Mouse (Mus musculus) small intestine, adult 2 months (tissue): Measurements from ENCODE around the gene Snd1. TPM values are rescaled to one million over a fixed set of nuclear protein-coding genes. Genes with fewer than 3 reads are reported as not detected.

Experiments
- H3K27ac ChIP-seq: fragments of 200-500 bp; 2 replicates; pipeline ENCODE4 v1.5.1; 2012; ENCODE audit warnings: low read depth, low read length, control low read depth, inconsistent platforms; ENCODE audit not compliant: insufficient read depth
- H3K27me3 ChIP-seq: fragments of 200-500 bp; 2 replicates; pipeline ENCODE4 v1.6.1; 2012; ENCODE audit warnings: mild to moderate bottlenecking, moderate library complexity, low read length, inconsistent platforms; ENCODE audit not compliant: control insufficient read depth, insufficient read depth
- H3K36me3 ChIP-seq: fragments of 200-500 bp; 2 replicates; pipeline ENCODE4 v1.6.1; 2012; ENCODE audit warnings: mild to moderate bottlenecking, low read length, control low read depth, inconsistent platforms; ENCODE audit not compliant: control insufficient read depth, insufficient read depth
- H3K4me1 ChIP-seq: fragments of 200-500 bp; 2 replicates; pipeline ENCODE4 v1.6.1; 2012; ENCODE audit warnings: low read length, inconsistent platforms, mixed read lengths; ENCODE audit not compliant: control insufficient read depth, insufficient read depth, insufficient read length
- H3K4me3 ChIP-seq: fragments of 200-500 bp; 2 replicates; pipeline ENCODE4 v1.5.1; 2012; ENCODE audit warnings: low read depth, mild to moderate bottlenecking, control low read depth, inconsistent platforms, low read length, moderate library complexity
- CTCF ChIP-seq: fragments of 200-500 bp; IDR thresholded peaks from 2 replicates; pipeline ENCODE4 v1.5.1; 2012; ENCODE audit warnings: low read depth, mild to moderate bottlenecking, control low read depth, inconsistent platforms, low read length, moderate library complexity, mixed read lengths; ENCODE audit not compliant: insufficient replicate concordance, insufficient read length; ENCODE audit errors: extremely low read depth
- POLR2A ChIP-seq: fragments of 200-500 bp; IDR thresholded peaks from 2 replicates; pipeline ENCODE4 v1.6.1; 2012; ENCODE audit warnings: low read depth, mild to moderate bottlenecking, control low read depth, inconsistent platforms, low read length, moderate library complexity
- WGBS: fragments of 180-500 bp; shearing (Covaris S2); methylation state at CpG from one replicate; pipeline ENCODE4 v1.1.7; 2018; 5-methylcytosine and 5-hydroxymethylcytosine counted together
- polyA plus RNA-seq: library from polyadenylated mRNA; depleted of rRNA; stranded (reverse); fragments of >200 nt; gene quantifications from 2 replicates; pipeline ENCODE4 v1.2.3, GENCODE M21; 2012; rRNA removed

The Snd1 gene
- polyA plus RNA-seq, 1 experiment = 77.7 TPM

DNA sequence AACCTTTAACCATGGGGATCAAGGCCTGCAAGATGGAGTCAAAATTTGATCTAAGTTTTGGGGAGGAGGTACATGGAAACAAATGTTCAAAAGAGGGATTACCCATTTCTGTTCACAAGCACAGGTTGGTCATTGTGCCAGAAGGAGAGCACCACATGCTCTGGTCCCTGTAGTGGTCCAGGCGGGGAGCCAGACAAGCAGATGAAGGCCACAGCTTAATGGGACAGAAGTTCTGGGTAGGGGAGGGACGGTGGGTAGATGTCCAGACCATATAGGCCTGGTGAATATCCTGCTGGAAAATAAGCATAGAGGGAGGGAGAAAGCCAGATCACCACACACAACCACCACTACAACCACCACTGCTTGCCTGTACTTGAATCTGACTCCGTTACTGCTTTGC, 503.9 kb downstream of the Snd1 start:
- H3K27ac ChIP-seq = no peak overlapping the region
- no peaks in the 10 kb centered on the region for H3K4me1 ChIP-seq
- H3K36me3 ChIP-seq = no peaks in the 10 kb centered on the region
- H3K27me3 ChIP-seq = peaks cover 24% of the 10 kb centered on the region
- WGBS = 88% methylated on average over 3 of the region's 3 CpGs
- no peak overlapping the region for H3K4me3 ChIP-seq
- TF ChIP-seq CTCF (no peak), POLR2A (no peak)

DNA sequence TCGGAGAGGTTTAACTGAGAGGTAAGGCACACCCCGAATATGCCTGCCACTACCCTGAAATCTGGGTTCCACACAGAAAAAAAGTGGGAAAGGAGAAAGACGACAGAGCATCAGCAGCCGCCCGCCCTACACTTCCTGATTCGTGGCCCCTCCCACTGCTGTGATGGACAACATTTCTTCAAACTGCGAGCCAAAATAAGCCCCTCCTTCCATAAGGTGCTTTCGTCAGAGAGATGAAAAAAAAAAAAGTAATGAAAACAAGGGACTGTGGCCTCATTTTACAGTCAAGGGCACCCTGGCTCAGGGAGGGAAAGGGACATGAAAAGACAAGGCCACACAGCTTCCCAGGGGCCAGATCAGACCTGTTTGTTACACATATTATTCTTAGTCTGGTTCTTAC, 504.6 kb downstream of the Snd1 start:
- Histone ChIP-seq H3K27me3 (peaks cover 24% of the 10 kb centered on the region), H3K27ac (no peak overlapping the region), H3K4me1 (no peaks in the 10 kb centered on the region), H3K36me3 (no peaks in the 10 kb centered on the region), H3K4me3 (no peak overlapping the region)
- 60% methylated on average over 8 of the region's 8 CpGs for WGBS
- TF ChIP-seq CTCF (no peak), POLR2A (no peak)

DNA sequence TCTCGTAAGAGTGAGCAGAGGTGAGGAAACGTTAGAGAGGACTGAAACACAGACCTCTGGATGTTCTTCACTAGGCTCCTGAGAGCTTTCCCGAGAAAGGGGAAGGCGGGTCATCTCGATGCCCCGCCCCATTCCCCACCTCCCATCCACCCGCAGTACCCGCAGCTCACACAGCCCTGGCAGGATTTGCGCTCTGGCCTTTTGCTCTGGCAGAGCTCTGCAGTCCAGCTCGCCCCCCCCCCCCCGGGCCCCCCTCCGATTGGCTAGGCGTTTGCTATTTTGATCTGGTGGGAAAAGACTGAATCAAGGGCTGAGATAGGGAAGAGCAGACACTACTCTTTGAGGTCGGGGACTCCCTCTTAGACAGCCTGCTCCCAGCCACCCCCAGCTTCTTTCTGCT, 505.3 kb downstream of the Snd1 start:
- Histone ChIP-seq H3K4me3 (no peak overlapping the region), H3K36me3 (no peaks in the 10 kb centered on the region), H3K27ac (no peak overlapping the region), H3K27me3 (peaks cover 24% of the 10 kb centered on the region), H3K4me1 (no peaks in the 10 kb centered on the region)
- WGBS = 4% methylated on average over 14 of the region's 14 CpGs
- no peak for TF ChIP-seq POLR2A
- no peak for TF ChIP-seq CTCF

DNA sequence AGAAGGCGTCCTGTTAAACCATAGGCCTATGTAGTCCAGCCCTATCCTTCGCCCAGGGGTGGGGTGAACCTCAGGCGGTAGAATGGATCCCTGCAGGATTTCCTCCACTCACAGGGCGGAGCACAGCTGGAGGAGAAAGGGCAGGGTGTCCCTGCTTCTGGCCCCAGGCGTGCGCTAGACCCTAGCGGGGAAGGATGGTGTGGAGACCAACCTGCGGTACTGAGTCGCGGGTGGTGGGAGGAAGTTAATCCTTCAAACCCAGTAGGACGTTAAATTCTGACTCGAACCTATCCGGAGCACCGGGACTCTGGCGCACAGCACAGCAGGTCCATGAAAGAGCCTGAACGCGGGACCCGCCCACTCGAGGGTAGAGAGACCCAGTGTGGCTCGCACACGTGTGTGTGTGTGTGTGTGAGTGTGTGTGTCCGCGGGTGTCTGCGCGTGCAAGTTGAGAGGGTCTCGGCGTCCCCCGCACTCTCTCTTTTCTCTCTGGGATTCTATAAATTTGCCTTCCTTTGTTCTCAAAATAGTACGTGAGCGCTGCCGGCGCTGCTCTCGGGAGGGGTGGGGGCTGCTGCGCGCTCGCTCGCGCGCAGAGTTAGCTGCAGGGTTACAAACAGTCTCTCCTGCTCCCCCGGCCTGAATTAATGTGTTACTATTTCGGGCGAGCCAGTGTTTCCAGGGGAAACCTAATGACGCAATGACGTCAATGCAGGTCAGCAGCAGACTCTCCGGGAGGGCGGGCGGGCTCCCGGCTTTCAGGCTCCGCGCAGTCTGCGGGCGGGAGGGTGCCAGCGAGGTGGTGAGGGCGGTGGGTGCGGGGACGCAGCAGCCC, 506.0 kb downstream of the Snd1 start:
- H3K36me3 ChIP-seq = no peaks in the 10 kb centered on the region
- peak overlapping the region; percentile 41 for H3K4me3 ChIP-seq
- no peak for TF ChIP-seq POLR2A
- H3K4me1 ChIP-seq = no peaks in the 10 kb centered on the region
- WGBS = 1% methylated on average over 56 of the region's 56 CpGs
- H3K27me3 ChIP-seq = peaks cover 24% of the 10 kb centered on the region
- no peak overlapping the region for H3K27ac ChIP-seq

DNA sequence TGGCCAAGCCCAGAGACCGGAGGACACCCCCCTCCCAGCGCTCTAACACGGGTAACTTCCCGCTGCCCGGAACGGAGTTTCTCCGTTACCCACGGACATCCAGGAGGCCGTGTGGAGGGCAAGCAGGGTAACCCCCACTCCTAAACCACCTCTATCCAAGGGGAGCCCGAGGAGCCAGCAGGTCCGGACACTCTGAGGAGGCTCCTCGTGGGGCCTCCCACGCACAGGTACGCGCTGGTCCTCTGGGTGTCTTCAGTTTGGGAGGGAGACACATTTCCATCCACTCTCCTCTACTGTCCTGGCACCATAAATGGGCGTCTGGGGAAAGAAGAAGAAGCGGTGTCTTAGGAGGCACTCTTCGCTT, 506.6 kb downstream of the Snd1 start:
- TF ChIP-seq CTCF (no peak), POLR2A (no peak)

DNA sequence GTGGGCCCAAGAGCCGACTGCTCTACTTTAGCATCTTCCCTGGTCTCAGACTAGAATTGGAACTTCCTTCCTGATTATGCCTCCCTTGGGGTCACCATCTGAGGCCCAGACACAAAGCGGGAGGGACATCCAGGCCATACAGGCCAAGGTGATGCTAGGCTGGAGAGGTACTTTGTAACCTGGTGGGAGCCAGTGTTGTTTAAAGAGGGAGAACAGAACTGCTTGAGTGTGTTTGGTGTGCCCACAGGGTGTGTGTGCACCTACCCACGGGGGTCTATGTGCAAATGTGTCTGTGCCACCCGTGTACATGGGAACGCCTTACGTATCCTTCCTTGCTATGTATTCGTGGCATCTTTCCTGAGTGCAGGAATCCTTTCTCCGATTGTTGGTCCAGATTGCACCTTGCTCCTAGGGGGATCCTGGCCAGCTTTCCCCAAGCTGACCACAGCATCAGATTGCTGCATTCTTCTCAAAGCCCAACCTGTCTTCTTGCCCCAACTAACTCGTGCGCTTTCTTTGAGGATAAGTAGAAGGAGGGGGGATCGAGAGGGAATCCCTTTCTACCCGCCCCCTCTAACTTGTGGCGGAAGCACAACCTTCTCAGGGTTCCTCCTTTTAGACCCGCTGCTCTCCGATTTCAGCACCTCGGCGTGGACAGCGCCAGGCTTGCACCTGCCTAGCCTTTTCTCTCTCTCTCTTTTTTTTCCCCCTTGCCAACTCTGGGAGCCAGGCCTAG, 507.2 kb downstream of the Snd1 start:
- 17% methylated on average over 18 of the region's 18 CpGs for WGBS
- H3K27me3 ChIP-seq = peaks cover 24% of the 10 kb centered on the region
- no peak overlapping the region for H3K27ac ChIP-seq
- TF ChIP-seq POLR2A (no peak), CTCF (no peak)
- no peaks in the 10 kb centered on the region for H3K4me1 ChIP-seq
- H3K36me3 ChIP-seq = no peaks in the 10 kb centered on the region
- no peak overlapping the region for H3K4me3 ChIP-seq

More for the DNA sequence above, 506.6 kb downstream of the Snd1 start:
- Histone ChIP-seq H3K4me3 (peak overlapping the region; percentile 41), H3K4me1 (no peaks in the 10 kb centered on the region), H3K27me3 (peaks cover 24% of the 10 kb centered on the region), H3K36me3 (no peaks in the 10 kb centered on the region), H3K27ac (no peak overlapping the region)
- 11% methylated on average over 18 of the region's 18 CpGs for WGBS

DNA sequence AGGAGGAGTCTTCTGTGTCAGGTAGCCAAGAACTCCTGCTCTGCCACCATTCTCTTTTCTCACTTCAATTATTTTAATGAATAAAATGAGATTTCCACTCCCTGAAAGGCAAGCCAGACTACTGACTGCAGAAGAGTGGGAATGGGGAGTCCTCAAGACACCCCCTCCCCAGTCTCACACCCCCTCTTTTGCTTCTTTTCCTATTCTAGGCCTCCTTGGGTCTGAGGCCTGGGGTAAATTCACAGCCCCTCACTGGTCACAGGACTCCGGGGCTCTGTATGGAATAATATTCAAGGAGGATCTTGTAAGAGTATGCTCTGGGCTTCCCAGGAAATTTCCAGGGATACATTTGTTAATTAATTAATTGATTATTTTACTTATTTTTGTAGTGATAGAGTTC, 507.9 kb downstream of the Snd1 start:
- no peak overlapping the region for H3K4me3 ChIP-seq
- H3K27me3 ChIP-seq = peaks cover 24% of the 10 kb centered on the region
- H3K4me1 ChIP-seq = no peaks in the 10 kb centered on the region
- 80% methylated on average over 1 of the region's 1 CpGs for WGBS
- no peak overlapping the region for H3K27ac ChIP-seq
- no peaks in the 10 kb centered on the region for H3K36me3 ChIP-seq
- no peak for TF ChIP-seq CTCF
- TF ChIP-seq POLR2A = no peak

Other genes starting within 250 kb of the Snd1 start
- 2.1 and 3.1 TPM in 2 replicates for gene Zfp800, start 77.1 kb upstream of the Snd1 start, polyA plus RNA-seq
- gene Arf5, start 51.6 kb upstream of the Snd1 start, polyA plus RNA-seq = 564 and 1,346 TPM in 2 replicates
- gene Fscn3, start 47.4 kb upstream of the Snd1 start, polyA plus RNA-seq = 0.41 TPM in 1 of 2 replicates, not detected in the other
- gene Gcc1, start 46.7 kb upstream of the Snd1 start, polyA plus RNA-seq = 5.6 and 6.3 TPM in 2 replicates
- gene Pax4, start 25.8 kb upstream of the Snd1 start, polyA plus RNA-seq = 0.39 and 0.69 TPM in 2 replicates